Mouse (Mus musculus) left cerebral cortex, postnatal 14 days (tissue): Measurements from ENCODE around the gene Mrto4. TPM values are rescaled to one million over a fixed set of nuclear protein-coding genes. Genes with fewer than 3 reads are reported as not detected.
"Not testable (repeated sequence)": the region's sequence is repeated elsewhere in the genome, so short reads cannot be mapped to it uniquely, and the experiment has no call there.

Experiments used
- DNase-seq, 2 experiments: peaks; one replicate each; pipeline ENCODE4 v3.0.0; 2021 to 2022; ENCODE audit warnings: low spot score in 2 of 2, mixed read lengths in 1 of 2
- intact Hi-C: fragments of 180-260 bp; cut with DNase I; formaldehyde crosslinking; loops from one replicate; pipeline ENCODE4 v1.15.1; 2025
- long read RNA-seq, 2 experiments: library from polyadenylated mRNA; stranded (forward); transcript quantifications; one replicate each; pipeline ENCODE4 v2.0.0; 2021
- total RNA-seq, 2 experiments: library from RNA; stranded (reverse); gene quantifications; 2 replicates each; pipeline ENCODE4 v1.2.3; 2021

The Mrto4 gene
- total RNA-seq: 10 to 100 TPM; 38.2 to 48.5 TPM
- long read RNA-seq, experiment 1, transcript Mrto4-202 (8 exons, 1,221 nt): major isoform, 45 of 53 reads
- long read RNA-seq, experiment 1, partial matches to known transcripts: 2 of 53 reads
- long read RNA-seq, experiment 1, other reads (novel, unspliced or antisense): 5 of 53 reads
- long read RNA-seq, experiment 2, transcript Mrto4-202 (8 exons, 1,221 nt): major isoform, 22 of 30 reads
- long read RNA-seq, experiment 2, partial matches to known transcripts: 3 of 30 reads
- long read RNA-seq, experiment 2, other reads (novel, unspliced or antisense): 5 of 30 reads

DNA sequence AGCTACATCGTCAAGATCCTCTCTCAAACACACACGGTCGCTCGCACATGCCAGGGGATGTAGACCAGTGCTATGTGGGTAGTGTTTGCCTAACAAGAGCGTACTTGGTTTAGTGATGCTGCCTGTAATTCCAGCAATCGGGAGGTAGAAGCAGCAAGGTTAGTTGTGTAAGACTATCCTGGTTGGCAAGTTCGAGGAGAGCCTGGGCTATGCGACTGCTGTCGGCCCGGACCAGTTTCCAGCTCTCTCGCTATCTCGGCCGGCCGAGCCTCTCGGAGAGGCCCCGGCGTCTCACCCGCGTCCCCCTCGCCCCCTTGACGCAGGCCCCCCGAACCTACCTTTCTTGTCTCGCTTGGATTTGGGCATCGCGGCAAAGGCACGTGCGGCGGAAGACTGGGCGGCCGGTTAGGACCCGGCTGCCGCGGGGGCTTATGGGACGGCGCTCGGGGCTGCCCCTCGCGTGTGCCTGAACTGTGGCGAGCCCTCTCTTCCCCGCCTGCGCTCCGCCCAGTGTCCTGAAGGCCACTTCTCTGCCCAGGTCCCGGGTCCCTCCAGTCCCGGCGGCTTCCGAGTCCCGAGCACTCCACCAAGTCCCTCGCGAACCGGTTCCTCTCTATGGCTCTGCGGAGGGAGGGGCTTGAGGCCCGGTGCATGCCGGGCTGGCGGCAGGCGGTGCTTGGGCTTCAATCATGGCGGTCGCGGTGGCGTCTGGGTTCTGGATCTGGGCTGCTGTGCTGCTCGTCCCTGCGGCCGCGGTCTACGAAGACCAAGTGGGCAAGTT is at the start of gene Mrto4, which contains the start of the genes Emc1 and Ubr4:
Mrto4 (minus strand) TSS at position 646 of the 781 bp plus-strand sequence.
Emc1 (plus strand) TSS at position 657 of the 781 bp plus-strand sequence.
Ubr4 (plus strand) TSS at position 679 of the 781 bp plus-strand sequence.
- DNase-seq: peak; percentile 83 to 85
- intact Hi-C loops: no loop called here

- intact Hi-C loops: no loop called here
- DNase-seq: no peak
These were observed 48.1 kb upstream of the Mrto4 start for GRCm38 (mm10) chr4:139400487-139400886.

GRCm38 (mm10) chr4:139395431-139395830 is 43.1 kb upstream of the Mrto4 start:
- intact Hi-C loops: no loop called here
- no peak for DNase-seq

GRCm38 (mm10) chr4:139389557-139389956 is 37.2 kb upstream of the Mrto4 start:
- DNase-seq: no peak
- intact Hi-C loops: no loop called here

GRCm38 (mm10) chr4:139386869-139387319 is 34.5 kb upstream of the Mrto4 start:
- DNase-seq: no peak
- intact Hi-C loops: no loop called here

DNA sequence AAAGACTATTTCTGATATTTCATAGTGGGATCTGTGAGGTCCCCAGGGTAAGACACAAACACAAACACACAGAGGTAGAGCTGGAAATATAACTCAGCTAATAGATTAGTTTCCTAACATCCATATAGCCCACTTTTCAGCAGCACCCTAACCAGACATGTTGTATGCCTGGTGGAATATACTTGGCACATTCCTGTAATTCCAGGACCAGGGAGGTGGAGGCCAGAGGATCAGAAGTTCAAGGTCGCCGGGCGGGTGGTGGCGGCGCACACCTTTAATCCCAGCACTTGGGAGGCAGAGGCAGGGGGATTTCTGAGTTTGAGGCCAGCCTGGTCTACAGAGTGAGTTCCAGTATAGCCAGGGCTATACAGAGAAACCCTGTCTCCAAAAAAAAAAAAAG is 33.5 kb upstream of the Mrto4 start:
- intact Hi-C loops: not testable (repeated sequence)

DNA sequence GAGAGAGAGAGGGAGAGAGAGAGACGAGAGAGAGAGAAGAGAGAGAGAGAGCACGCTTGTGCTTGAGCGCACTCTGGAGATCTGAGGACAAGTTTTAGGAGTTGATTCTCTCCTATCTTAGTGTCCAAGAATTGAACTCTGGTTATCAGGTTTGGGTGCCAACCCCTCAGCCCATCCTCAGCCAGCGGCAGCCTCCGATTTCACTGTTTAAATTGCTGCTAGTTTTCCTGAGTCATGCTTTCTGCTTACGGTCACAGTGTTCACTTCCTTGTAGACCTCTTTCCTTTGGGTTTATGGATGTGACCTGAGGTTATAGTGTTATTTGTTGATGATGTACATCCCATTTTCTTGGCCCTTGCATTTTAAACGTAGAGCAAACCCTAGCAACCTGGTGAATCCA is 29.9 kb upstream of the Mrto4 start:
- DNase-seq: no peak
- intact Hi-C loops: no loop called here

More for the DNA sequence above, 33.5 kb upstream of the Mrto4 start:
- not testable (repeated sequence) for DNase-seq

GRCm38 (mm10) chr4:139381452-139381845 is 29.1 kb upstream of the Mrto4 start:
- intact Hi-C loops: no loop called here
- DNase-seq: no peak

DNA sequence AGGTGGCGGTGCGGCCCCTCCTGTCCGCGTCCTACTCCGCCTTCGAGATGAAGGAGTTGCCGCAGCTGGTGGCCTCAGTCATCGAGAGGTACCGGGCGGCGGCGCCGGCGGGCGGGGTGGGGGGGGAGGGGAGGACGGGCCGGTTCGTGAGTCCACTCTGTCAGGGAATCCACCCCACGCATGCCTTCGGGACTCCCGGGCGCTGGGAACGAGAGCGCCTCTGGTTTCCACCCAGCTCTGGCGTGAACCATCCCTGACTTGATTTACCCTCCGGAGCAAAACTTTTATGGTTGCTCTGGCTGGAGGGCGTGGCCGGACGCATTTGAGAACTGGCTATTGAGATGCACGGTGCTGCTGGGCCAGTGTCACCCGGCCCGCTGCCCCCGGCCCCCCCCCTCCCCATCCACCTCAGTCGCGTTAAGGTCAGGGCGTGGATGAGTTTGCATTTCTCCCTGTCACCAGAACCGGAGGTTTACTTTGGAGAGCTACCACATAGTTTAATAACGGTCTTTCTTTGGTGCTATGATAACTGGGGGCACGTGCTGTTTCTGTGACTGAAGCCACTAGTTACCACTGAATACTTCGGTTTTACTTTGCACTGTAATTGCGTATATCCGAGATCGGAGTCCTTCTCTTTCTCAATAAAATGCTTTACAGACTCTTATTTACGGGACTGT is 28.5 kb upstream of the Mrto4 start:
- DNase-seq: no peak
- intact Hi-C loops: no loop called here

- intact Hi-C loops: no loop called here
- DNase-seq: peak; percentile 100
These were observed 27.9 kb upstream of the Mrto4 start for GRCm38 (mm10) chr4:139380207-139380748.

DNA sequence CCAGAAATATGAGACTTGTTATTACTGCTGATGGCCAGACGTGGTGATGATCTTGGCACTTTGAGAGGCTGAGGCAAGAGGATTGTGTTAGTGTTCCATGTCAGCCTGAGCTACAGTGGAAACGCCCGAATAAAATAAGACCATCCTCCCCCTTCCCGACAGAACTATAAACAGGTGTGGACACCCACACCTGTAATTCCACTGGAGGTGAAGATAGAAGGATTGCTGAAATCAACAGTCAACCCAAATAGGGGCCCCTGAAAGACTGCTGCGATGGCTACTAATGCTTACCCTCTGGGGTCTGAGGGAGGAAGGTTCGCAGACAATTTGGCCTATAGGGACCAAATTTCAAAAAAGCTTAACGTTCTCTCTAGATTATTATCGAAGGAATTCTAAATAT is 27.3 kb upstream of the Mrto4 start:
- no peak for DNase-seq
- intact Hi-C loops: no loop called here

GRCm38 (mm10) chr4:139373531-139373930 is 21.2 kb upstream of the Mrto4 start:
- intact Hi-C loops: no loop called here
- DNase-seq: no peak

DNA sequence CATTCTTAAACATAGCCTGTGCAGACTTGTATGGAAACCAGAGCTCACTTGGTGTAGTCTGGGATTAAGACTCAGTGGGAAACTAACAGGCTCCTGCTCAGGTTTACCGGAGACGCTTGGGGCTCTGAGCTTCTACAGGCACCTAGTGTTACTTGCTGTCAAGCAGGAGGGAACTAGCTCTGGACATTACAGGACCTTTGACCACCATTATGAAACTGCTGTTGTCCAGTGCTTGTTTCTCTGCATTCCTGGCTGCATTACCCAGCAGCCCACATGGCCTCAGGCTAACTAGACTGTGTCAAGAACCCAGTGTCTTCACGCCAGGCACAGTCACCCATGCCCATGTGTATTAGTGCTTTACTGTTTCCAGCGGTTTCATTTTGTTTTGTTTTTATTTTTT is 20.8 kb upstream of the Mrto4 start:
- intact Hi-C loops: no loop called here
- DNase-seq: no peak

DNA sequence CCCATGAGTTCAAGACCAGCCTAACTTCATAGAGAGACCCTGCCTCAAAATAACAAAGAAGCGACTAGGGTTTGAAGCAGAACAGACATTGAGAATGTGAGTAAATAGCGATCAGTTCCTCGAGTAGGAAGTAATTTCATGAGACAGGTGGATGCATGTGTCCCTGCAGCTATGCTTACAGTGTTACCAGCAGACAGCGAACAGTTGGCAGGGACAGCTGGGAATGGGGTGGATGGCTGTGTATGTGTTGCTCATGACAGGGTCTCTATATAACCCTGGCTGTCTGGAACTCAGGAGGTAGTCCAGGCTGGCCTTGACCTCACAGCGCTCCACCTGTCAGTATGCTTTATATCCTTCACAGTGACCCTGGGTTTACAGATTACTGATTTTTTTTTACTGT is 15.7 kb upstream of the Mrto4 start:
- intact Hi-C loops: loop anchor here (5.0 kb wide), 1 partner anchor 44 kb away; no protein-coding TSS in a partner anchor
- DNase-seq: no peak

GRCm38 (mm10) chr4:139367336-139367735 is 15.0 kb upstream of the Mrto4 start:
- intact Hi-C loops: loop anchor here (5.0 kb wide), 1 partner anchor 45 kb away; no protein-coding TSS in a partner anchor

DNA sequence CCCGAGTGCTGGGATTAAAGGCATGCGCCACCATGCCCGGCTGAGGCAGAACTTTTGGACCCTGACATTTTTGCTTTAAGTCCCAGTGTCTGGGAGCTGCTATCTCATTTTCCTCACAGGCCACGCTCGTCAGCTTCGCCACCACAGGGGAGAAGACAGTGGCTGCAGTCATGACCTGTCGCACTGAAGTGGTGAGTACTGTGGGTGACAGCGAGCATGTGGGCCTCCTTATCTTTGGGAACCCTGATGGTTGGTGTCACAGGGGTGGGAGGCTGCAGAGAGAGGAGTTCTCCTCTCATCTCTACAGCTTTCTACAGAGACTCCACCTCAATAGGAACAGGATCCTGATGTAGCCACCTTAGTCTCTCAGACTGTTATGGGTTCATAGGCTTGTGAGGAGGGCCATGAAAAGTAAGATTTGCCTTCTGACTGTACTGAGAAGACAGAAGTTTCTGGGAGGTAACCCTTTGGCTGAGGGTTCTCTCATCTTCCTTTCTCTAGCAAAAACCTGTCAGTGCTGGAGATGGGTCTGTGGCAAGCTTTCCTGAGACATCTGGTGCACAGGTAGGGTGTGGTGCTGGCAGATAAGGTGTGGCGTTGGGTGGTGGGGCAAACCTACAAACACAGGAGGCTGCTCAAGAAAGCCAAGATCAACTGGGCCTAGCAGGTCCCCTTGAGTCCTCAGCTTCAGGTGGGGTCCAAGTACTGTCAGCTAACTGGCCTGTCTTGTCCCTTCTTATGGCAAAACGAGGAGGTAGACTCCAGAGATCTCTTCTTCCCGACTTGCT is 8.6 kb upstream of the Mrto4 start:
- intact Hi-C loops: no loop called here
- DNase-seq: no peak

More at GRCm38 (mm10) chr4:139367336-139367735, 15.0 kb upstream of the Mrto4 start:
- no peak for DNase-seq

DNA sequence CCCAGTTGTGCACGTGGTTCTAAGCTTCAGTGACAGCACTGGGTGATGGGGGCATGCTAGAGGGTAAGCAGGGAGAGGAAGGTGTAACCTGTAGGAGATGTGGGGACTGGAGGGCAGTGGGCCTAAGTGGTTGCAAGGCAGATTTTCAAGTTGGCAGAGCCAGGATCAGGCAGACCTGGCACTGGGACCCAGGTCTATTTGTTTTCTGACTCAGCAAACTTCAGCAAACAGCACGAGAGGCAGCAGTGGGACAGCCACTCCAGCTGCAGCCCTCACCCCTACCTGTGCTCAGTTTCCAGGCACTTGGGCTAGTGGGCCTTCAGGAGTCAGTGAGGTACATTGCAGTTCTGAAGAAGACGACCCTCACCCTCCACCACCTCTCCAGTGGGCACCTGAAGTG is 4.8 kb upstream of the Mrto4 start:
- intact Hi-C loops: no loop called here

GRCm38 (mm10) chr4:139352832-139353231 is 456 bp upstream of the Mrto4 start:
- intact Hi-C loops: no loop called here
- no peak for DNase-seq

More for the DNA sequence above, 4.8 kb upstream of the Mrto4 start:
- no peak for DNase-seq
